Mouse (Mus musculus) ovary, adult 2 months (tissue): Measurements from ENCODE around the gene Zfp936. TPM values are rescaled to one million over a fixed set of nuclear protein-coding genes. Genes with fewer than 3 reads are reported as not detected.

ENCODE experiments used
- polyA plus RNA-seq: library from polyadenylated mRNA; depleted of rRNA; stranded (reverse); fragments of >200 nt; gene quantifications from 2 replicates; pipeline ENCODE4 v1.2.3, GENCODE M21; 2012; rRNA removed

Zfp936 gene
- 0.05 TPM in 1 of 2 replicates, not detected in the other for polyA plus RNA-seq

GRCm38 (mm10) chr7:43113929-43114328 lies at the start of gene Zfp936:
Gene Zfp936 (plus strand): TSS chr7:43114229.

Other genes with a start within 250 kb of the Zfp936 start
- not detected in 2 replicates for gene Gm2381, start 247.0 kb upstream of the Zfp936 start, polyA plus RNA-seq
- gene Vmn2r63, start 180.4 kb upstream of the Zfp936 start, polyA plus RNA-seq: not detected in 2 replicates
- gene Gm9268, start 95.5 kb upstream of the Zfp936 start, polyA plus RNA-seq: not detected in 2 replicates
- 2.2 and 3.1 TPM in 2 replicates for gene Zfp715, start 199.1 kb downstream of the Zfp936 start, polyA plus RNA-seq
- 0.32 and 0.59 TPM in 2 replicates for gene Siglecf, start 237.1 kb downstream of the Zfp936 start, polyA plus RNA-seq